Mouse (Mus musculus) intestine, embryonic 14.5 days (tissue): ENCODE results near the gene Trpm1. TPM values are rescaled to one million over a fixed set of nuclear protein-coding genes. Genes with fewer than 3 reads are reported as not detected.

Source experiments
- ATAC-seq: fragments of 200-750 bp; cut with Nextera tagmentation; replicated peaks from 2 replicates; pipeline ENCODE4 v1.8.0; 2017; ENCODE audit warnings: low read depth, moderate number of reproducible peaks, moderate TSS enrichment, moderate library complexity; ENCODE audit not compliant: low FRiP score, low TSS enrichment
- DNase-seq: peaks from one replicate; pipeline ENCODE4 v3.0.0-alpha.2; 2018; ENCODE audit warnings: low spot score
- H3K27ac ChIP-seq: fragments of 300-500 bp; sonication (generic); 2 replicates; pipeline ENCODE4 v1.5.1; 2014; ENCODE audit warnings: low read depth, mild to moderate bottlenecking, control low read depth
- H3K27me3 ChIP-seq: fragments of 300-500 bp; sonication (generic); replicated peaks from 2 replicates; pipeline ENCODE4 v1.6.1; 2014; ENCODE audit warnings: low read length, control low read depth; ENCODE audit not compliant: control insufficient read depth, insufficient read depth
- H3K36me3 ChIP-seq: fragments of 300-500 bp; sonication (generic); 2 replicates; pipeline ENCODE4 v1.6.1; 2014; ENCODE audit warnings: low read length, control low read depth; ENCODE audit not compliant: control insufficient read depth, insufficient read depth
- H3K4me1 ChIP-seq: fragments of 300-500 bp; sonication (generic); replicated peaks from 2 replicates; pipeline ENCODE4 v1.6.1; 2014; ENCODE audit warnings: low read length, control low read depth, mixed read lengths; ENCODE audit not compliant: control insufficient read depth, insufficient read depth
- H3K4me2 ChIP-seq: fragments of 300-500 bp; sonication (generic); 2 replicates; pipeline ENCODE4 v1.6.1; 2014; ENCODE audit warnings: low read length
- H3K4me3 ChIP-seq: fragments of 300-500 bp; sonication (generic); 2 replicates; pipeline ENCODE4 v1.5.1; 2014; ENCODE audit warnings: low read depth, low read length, control low read depth, mixed read lengths
- H3K9ac ChIP-seq: fragments of 300-500 bp; sonication (generic); 2 replicates; pipeline ENCODE4 v1.6.1; 2014; ENCODE audit warnings: mild to moderate bottlenecking, low read length
- H3K9me3 ChIP-seq: fragments of 300-500 bp; sonication (generic); 2 replicates; pipeline ENCODE4 v1.6.1; 2016; ENCODE audit warnings: low read length, control low read depth; ENCODE audit not compliant: control insufficient read depth
- WGBS: fragments of 180-500 bp; shearing (Covaris S2); extraction: QIAGEN DNeasy Blood & Tissue Kit; methylation state at CpG from one replicate; pipeline ENCODE4 v1.1.7; 2014; 5-methylcytosine and 5-hydroxymethylcytosine counted together
- polyA plus RNA-seq: library from polyadenylated mRNA; unstranded; fragments of >200 nt; fragmentation: Nextera tagmentation; extraction: Ambion mirVana; gene quantifications from 2 replicates; pipeline ENCODE4 v1.2.1, GENCODE M21; 2014

Trpm1 gene
- polyA plus RNA-seq, 1 experiment from 2014 or later, result not detected

- Histone ChIP-seq H3K27me3 (no peaks in the 10 kb centered on the region), H3K9ac (no peak overlapping the region), H3K9me3 (no peaks in the 10 kb centered on the region), H3K4me3 (no peak overlapping the region), H3K4me1 (no peaks in the 10 kb centered on the region), H3K4me2 (no peak overlapping the region), H3K36me3 (no peaks in the 10 kb centered on the region), H3K27ac (no peak overlapping the region)
- no peak for ATAC-seq
- no peak for DNase-seq
- WGBS, result 85% methylated on average over 6 of the region's 6 CpGs
Observed at GRCm38 (mm10) chr7:64244371-64244770, 90.7 kb downstream of the Trpm1 start.

- H3K4me1 ChIP-seq, result no peaks in the 10 kb centered on the region
- H3K36me3 ChIP-seq, result no peaks in the 10 kb centered on the region
- no peaks in the 10 kb centered on the region for H3K27me3 ChIP-seq
- no peak for DNase-seq
- WGBS, result 75% methylated on average over 4 of the region's 4 CpGs
- H3K4me3 ChIP-seq, result no peak overlapping the region
- H3K9ac ChIP-seq, result no peak overlapping the region
- ATAC-seq, result no peak
- H3K27ac ChIP-seq, result no peak overlapping the region
- no peak overlapping the region for H3K4me2 ChIP-seq
- no peaks in the 10 kb centered on the region for H3K9me3 ChIP-seq
Observed at GRCm38 (mm10) chr7:64246713-64247112, 93.1 kb downstream of the Trpm1 start.

DNA sequence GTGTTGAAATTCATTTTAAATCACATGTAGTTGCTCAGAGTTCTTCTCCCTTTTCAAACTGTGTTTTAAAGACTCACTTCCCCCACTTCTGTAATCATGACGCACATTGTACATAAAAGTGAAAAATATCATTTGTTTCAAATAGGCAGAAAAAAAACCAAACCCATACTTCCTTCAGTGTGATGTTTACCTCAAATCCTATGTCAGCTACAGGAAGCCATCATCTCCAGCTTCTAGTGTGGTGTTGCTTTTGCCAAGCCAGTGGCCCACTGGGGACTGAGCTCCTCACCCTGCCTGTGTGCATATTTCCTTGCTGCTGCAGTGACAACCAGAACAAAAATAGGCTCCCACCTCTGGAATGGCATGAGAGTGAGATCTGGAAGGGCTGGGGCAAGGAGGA, 94.7 kb downstream of the Trpm1 start:
- Histone ChIP-seq H3K4me2 (no peak overlapping the region), H3K9ac (no peak overlapping the region), H3K4me1 (no peaks in the 10 kb centered on the region), H3K27me3 (no peaks in the 10 kb centered on the region), H3K36me3 (no peaks in the 10 kb centered on the region), H3K4me3 (no peak overlapping the region), H3K27ac (no peak overlapping the region), H3K9me3 (no peaks in the 10 kb centered on the region)
- ATAC-seq (no peak), DNase-seq (no peak)
- 82% methylated on average over 1 of the region's 1 CpGs for WGBS

DNA sequence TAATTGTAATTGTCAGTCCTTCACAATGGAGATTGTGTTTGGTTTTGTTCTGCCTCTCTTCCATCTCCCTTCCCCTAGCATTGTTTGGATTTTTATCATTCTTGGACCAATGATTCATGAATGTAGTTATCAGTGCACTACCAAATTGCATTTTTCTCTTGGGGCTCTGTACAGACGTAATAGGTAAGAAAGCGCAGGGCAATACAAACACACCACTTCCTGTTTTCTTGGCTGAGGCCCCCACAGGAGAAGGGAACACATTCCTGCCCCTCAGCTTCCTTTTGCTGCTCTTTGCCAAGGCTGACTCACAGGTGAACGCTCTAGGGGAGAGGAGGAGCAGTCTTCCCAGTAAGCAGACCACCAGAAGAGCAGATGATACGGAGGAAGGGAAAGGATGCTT, 96.1 kb downstream of the Trpm1 start:
- H3K4me2 ChIP-seq, result no peak overlapping the region
- WGBS, result 30% methylated on average over 4 of the region's 4 CpGs
- H3K27me3 ChIP-seq, result no peaks in the 10 kb centered on the region
- DNase-seq (no peak), ATAC-seq (no peak)
- H3K9ac ChIP-seq, result no peak overlapping the region
- no peaks in the 10 kb centered on the region for H3K4me1 ChIP-seq
- no peaks in the 10 kb centered on the region for H3K9me3 ChIP-seq
- no peak overlapping the region for H3K4me3 ChIP-seq
- no peak overlapping the region for H3K27ac ChIP-seq
- H3K36me3 ChIP-seq, result no peaks in the 10 kb centered on the region

GRCm38 (mm10) chr7:64250417-64250816, 96.8 kb downstream of the Trpm1 start:
- H3K36me3 ChIP-seq, result no peaks in the 10 kb centered on the region
- DNase-seq, result no peak
- no peaks in the 10 kb centered on the region for H3K27me3 ChIP-seq
- no peak overlapping the region for H3K4me2 ChIP-seq
- H3K4me1 ChIP-seq, result no peaks in the 10 kb centered on the region
- ATAC-seq, result no peak
- H3K9me3 ChIP-seq, result no peaks in the 10 kb centered on the region
- no peak overlapping the region for H3K27ac ChIP-seq
- WGBS, result 81% methylated on average over 7 of the region's 7 CpGs
- no peak overlapping the region for H3K4me3 ChIP-seq
- no peak overlapping the region for H3K9ac ChIP-seq

DNA sequence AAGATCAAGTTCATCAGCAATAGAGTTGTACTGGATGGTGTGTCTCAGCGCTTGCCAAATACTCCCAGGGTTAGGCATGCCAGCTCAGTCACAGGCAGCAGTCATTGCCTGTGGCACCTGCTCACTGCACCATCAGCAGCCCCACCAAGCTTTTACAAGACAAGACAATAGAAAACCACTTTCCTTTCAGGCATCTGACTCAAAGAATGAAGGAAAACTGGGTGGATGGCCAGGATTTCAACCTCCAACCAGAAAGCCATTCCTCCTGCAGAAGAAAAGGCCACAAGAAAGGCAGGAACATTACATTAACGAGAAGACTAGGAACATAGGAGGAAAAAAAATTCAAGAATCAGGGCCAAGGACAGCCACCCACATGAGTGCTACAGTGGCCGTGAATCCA, 100.1 kb downstream of the Trpm1 start:
- Histone ChIP-seq H3K4me1 (no peaks in the 10 kb centered on the region), H3K27me3 (no peaks in the 10 kb centered on the region), H3K9me3 (no peaks in the 10 kb centered on the region), H3K9ac (no peak overlapping the region), H3K4me3 (no peak overlapping the region), H3K4me2 (no peak overlapping the region), H3K36me3 (no peaks in the 10 kb centered on the region), H3K27ac (no peak overlapping the region)
- WGBS, result 86% methylated on average over 3 of the region's 3 CpGs
- DNase-seq (no peak), ATAC-seq (no peak)

DNA sequence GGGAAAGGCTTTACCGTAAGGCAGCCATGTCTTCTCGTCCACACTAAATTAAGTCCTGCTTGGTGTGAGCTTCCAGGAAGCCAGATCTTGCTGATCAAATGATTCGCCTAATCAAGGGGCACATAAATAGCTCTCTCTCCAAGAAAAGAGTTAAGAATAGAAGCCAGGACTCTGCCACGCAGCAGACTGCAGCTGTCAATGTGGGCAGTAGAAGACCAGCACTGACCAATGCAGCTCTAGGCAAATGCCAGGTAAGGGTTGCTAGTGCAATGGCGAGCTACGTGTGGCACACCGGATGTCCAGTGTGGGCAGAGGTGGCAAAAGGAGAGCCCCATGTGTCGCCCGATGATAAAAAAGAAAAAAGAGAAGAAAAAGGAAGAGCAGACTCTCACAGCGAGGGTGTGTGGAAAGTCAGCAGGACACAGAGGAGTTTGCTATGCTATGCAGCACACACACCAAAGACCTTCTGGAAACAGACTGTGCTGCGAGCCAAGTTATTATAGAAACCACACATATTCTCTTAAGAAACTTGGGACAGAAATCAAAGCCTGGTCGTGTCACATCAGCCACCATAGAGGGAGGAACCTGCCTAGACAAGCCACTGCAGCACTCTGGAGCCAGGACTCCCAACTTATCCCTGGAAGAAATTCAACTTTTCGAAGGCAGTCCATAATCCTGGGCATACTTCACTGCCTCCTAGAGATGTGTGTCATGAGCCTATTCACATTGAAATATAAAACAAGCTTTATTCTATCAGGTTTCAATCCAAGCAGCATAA, 112.1 kb downstream of the Trpm1 start:
- Histone ChIP-seq H3K4me1 (no peaks in the 10 kb centered on the region), H3K4me3 (no peak overlapping the region), H3K27me3 (peaks cover 18% of the 10 kb centered on the region), H3K4me2 (no peak overlapping the region), H3K9ac (no peak overlapping the region), H3K36me3 (no peaks in the 10 kb centered on the region), H3K9me3 (no peaks in the 10 kb centered on the region), H3K27ac (no peak overlapping the region)
- WGBS, result 84% methylated on average over 13 of the region's 13 CpGs
- DNase-seq (no peak), ATAC-seq (no peak)

DNA sequence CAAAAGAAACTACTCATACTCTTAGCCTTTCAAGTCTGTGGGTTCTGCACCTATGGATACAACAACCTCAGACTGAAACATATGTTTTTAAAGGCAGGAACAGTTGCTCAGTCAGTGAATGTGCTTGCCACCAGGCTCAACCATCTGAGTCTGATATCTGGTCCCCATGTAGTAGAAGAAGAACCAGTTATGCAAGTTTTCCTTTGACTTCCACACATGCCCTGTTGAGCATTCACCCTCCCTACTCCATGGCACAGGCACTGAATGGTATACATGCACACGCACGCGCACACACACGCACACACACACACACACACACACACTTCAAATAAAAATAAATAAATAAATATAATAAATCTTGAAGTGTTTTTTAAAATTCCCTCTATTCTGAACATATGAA, 113.0 kb downstream of the Trpm1 start:
- Histone ChIP-seq H3K4me1 (no peaks in the 10 kb centered on the region), H3K9me3 (no peaks in the 10 kb centered on the region), H3K4me2 (no peak overlapping the region), H3K27ac (no peak overlapping the region), H3K4me3 (no peak overlapping the region), H3K27me3 (peaks cover 18% of the 10 kb centered on the region), H3K9ac (no peak overlapping the region), H3K36me3 (no peaks in the 10 kb centered on the region)
- DNase-seq (no peak), ATAC-seq (no peak)
- 92% methylated on average over 4 of the region's 4 CpGs for WGBS

- no peaks in the 10 kb centered on the region for H3K36me3 ChIP-seq
- H3K4me3 ChIP-seq, result no peak overlapping the region
- DNase-seq (no peak), ATAC-seq (no peak)
- no peaks in the 10 kb centered on the region for H3K9me3 ChIP-seq
- no peak overlapping the region for H3K9ac ChIP-seq
- no peak overlapping the region for H3K4me2 ChIP-seq
- peaks cover 18% of the 10 kb centered on the region for H3K27me3 ChIP-seq
- H3K27ac ChIP-seq, result no peak overlapping the region
- no peaks in the 10 kb centered on the region for H3K4me1 ChIP-seq
- 48% methylated on average over 4 of the region's 4 CpGs for WGBS
Observed at GRCm38 (mm10) chr7:64271926-64272325, 118.3 kb downstream of the Trpm1 start.
